Mouse (Mus musculus) heart, embryonic 10.5 days (tissue): ENCODE measurements around the gene Cdc34. TPM values are rescaled to one million over a fixed set of nuclear protein-coding genes. Genes with fewer than 3 reads are reported as not detected.
A peak's percentile ranks its signal among the peaks of the same experiment; 100 is the strongest.

ENCODE experiments used
- DNase-seq: peaks from one replicate; pipeline ENCODE4 v3.0.0-alpha.2; 2017; ENCODE audit warnings: low spot score
- H3K27ac ChIP-seq: fragments of 300-500 bp; sonication (generic); 2 replicates; pipeline ENCODE4 v1.5.1; 2016; ENCODE audit warnings: mild to moderate bottlenecking
- H3K27me3 ChIP-seq: fragments of 300-500 bp; sonication (generic); 2 replicates; pipeline ENCODE4 v1.6.1; 2016; ENCODE audit warnings: mild to moderate bottlenecking; ENCODE audit not compliant: poor library complexity, insufficient read depth, severe bottlenecking
- H3K36me3 ChIP-seq: fragments of 300-500 bp; sonication (generic); 2 replicates; pipeline ENCODE4 v1.6.1; 2016; ENCODE audit warnings: mild to moderate bottlenecking, moderate library complexity
- H3K4me1 ChIP-seq: fragments of 300-500 bp; sonication (generic); 2 replicates; pipeline ENCODE4 v1.6.1; 2016; ENCODE audit warnings: mild to moderate bottlenecking
- H3K4me3 ChIP-seq: fragments of 300-500 bp; sonication (generic); 2 replicates; pipeline ENCODE4 v1.5.1; 2016; ENCODE audit warnings: mild to moderate bottlenecking, moderate library complexity
- H3K9me3 ChIP-seq: fragments of 300-500 bp; sonication (generic); 2 replicates; pipeline ENCODE4 v1.6.1; 2016; ENCODE audit warnings: mild to moderate bottlenecking, moderate library complexity
- WGBS: fragments of 180-500 bp; shearing (Covaris S2); methylation state at CpG from one replicate; pipeline ENCODE4 v1.1.7; 2016; 5-methylcytosine and 5-hydroxymethylcytosine counted together
- polyA plus RNA-seq: library from polyadenylated mRNA; unstranded; fragments of >200 nt; fragmentation: Nextera tagmentation; extraction: Ambion mirVana; gene quantifications from 2 replicates; pipeline ENCODE4 v1.2.1, GENCODE M21; 2016

Gene Cdc34
- polyA plus RNA-seq, 1 experiment from 2014 or later = 188 TPM

DNA sequence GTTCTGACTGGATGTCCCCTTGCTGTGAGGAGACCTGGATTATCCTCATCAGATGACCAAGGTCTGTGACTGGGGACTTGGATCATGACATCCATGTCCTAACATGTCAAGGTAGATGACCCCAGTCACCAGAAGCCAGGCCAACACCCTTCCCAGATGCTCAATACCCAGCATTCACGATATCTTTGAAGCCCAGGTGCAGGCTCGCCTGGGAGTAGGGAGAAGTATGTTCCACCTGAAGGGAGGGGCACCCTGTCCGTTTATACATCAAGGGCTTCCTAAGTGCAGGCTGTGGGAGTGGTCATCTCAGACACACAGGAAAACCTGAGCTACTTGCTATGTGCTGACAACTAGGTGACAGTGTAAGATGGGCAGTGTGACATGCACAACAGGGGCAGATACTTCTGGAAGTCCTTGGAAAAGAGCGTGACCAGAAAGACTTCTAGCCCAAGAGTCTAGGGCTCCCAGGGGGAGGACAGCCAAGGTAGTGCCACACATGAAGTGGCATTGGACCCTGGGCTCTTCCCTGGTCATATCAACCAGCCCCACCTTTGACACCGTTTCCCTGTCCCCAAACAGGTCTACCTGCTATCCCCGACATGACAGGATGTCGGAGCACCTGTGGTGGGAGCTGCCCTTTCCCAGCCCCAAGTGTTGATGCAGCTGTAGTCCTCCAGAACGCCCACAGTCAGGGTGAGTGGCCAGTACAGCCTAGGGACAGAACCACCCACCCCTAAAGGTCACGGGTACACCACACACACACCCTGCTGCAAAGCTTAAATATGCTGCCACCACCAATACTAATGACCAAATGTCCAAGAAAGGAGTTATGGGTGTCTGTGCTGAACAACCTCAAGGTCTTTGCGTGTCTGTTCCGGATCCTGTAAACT is 1.1 kb upstream of the Cdc34 start:
- Histone ChIP-seq H3K27me3 (no peaks in the 10 kb centered on the region; the same call in 1 of the 2 replicates), H3K4me1 (peaks cover 41% of the 10 kb centered on the region), H3K4me3 (peak overlapping the region; percentile 85), H3K9me3 (no peaks in the 10 kb centered on the region), H3K27ac (peak overlapping the region; percentile 90), H3K36me3 (peaks cover 23% of the 10 kb centered on the region)
- 33% methylated on average over 11 of the region's 11 CpGs for WGBS
- DNase-seq = peak; percentile 74

DNA sequence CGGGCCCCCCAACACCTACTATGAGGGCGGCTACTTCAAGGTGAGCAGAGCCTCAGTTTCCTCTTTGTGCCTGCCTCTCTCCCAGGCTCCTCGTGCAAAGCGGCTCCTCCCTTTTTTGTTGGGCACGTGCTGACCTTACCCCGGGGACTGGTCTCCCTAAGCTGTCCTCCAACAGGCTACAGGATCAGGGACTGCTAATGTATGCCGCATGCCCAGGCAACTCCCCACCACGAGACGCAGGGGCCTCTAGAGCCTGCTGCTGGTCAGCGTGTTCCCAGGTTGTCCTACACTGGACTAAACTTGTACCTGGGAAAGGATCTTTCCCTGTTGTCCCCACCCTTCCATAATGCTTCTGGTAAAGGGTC is 538 bp downstream of the Cdc34 start:
- Histone ChIP-seq H3K9me3 (no peaks in the 10 kb centered on the region), H3K36me3 (peaks cover 38% of the 10 kb centered on the region), H3K27ac (peak overlapping the region; percentile 90), H3K4me3 (peak overlapping the region; percentile 85), H3K27me3 (no peaks in the 10 kb centered on the region; the same call in 1 of the 2 replicates), H3K4me1 (peaks cover 49% of the 10 kb centered on the region)
- WGBS = under 1% methylated on average over 10 of the region's 10 CpGs
- DNase-seq = peak; percentile 84

DNA sequence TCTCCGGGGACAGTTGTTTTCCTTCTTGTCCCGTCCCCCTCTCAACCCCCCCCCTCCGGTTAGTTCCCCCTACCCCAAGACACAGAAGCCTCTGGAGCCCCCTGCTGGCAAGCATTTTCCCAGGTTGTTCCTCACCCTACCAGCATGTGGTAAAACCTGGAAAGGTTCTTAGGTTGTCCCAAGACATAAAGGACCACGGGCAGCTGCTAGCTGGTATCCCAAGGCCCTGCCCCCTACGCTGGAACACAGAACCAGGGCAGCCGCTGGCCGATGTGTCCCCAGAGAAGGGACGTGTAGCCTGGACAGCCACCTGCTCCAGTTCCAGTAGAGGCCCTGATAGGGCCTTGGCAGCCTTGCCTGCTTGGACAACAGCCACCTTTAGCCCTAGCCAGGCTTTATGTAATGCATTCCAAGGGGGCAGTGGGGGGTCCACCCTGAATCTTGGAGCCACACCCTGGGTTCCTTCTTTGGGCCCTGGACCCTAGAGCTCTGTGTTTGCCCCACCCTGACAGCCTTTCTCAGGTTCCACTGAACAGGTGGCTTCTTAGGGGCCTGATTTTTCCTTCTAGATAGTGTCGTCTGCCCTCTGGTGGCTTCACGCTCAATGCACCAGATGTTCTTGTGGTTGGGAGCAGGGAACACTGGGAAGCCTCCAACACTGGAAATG is 1.1 kb downstream of the Cdc34 start:
- Histone ChIP-seq H3K9me3 (no peaks in the 10 kb centered on the region), H3K36me3 (peaks cover 43% of the 10 kb centered on the region), H3K27ac (peak overlapping the region; percentile 90), H3K27me3 (no peaks in the 10 kb centered on the region; the same call in 1 of the 2 replicates), H3K4me3 (peak overlapping the region; percentile 85), H3K4me1 (peaks cover 49% of the 10 kb centered on the region)
- DNase-seq = peak; percentile 89
- WGBS = 10% methylated on average over 10 of the region's 10 CpGs

DNA sequence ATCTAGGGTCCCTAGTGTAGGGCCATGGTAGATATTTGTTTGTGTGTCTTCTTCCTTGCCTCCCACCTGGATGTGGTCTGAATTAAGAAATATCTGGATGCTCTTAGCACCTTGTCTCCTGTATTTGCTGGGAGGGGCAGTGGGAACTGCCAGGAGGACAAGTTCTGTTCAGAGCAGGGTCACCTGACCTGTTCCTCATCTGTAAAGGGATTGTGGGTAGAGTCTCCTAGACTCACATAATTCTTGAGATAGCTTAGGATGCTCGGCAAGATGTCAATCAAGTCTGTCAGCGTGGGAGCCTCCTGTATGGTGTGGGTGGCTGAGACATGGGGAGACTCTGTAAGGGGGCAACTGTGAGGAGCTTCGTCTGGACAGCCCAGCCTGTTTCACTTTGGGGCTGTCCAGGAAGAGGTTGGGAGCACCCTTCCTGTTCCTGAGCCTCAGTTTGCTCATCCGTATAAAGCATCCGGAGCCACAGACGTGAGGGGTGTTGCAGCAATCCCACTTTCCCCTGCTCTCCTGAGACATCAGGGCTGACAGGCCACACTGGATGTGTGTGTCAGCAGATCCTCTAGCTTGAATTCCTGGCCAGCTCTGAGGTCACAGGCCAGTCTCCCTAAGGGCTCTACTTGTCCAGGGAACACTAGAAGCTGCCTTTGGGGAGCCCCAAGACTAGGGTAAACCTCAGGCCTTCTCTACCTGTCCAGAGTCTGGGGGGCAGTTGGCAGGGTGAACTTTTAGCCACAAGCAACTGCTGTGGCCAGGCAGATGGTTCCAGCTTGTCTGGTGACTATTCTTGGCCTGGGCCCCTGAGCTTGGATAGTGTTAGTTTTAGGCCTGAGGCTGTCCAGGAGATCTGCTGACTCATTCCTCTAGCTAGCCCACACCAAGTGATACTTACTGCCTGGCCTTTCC is 2.0 kb downstream of the Cdc34 start:
- peaks cover 52% of the 10 kb centered on the region for H3K36me3 ChIP-seq
- H3K4me1 ChIP-seq = peaks cover 49% of the 10 kb centered on the region
- no peaks in the 10 kb centered on the region; the same call in 1 of the 2 replicates for H3K27me3 ChIP-seq
- 80% methylated on average over 6 of the region's 6 CpGs for WGBS
- no peaks in the 10 kb centered on the region for H3K9me3 ChIP-seq
- DNase-seq = peak; percentile 79
- peak overlapping the region; percentile 90 for H3K27ac ChIP-seq
- H3K4me3 ChIP-seq = peak overlapping the region; percentile 85

DNA sequence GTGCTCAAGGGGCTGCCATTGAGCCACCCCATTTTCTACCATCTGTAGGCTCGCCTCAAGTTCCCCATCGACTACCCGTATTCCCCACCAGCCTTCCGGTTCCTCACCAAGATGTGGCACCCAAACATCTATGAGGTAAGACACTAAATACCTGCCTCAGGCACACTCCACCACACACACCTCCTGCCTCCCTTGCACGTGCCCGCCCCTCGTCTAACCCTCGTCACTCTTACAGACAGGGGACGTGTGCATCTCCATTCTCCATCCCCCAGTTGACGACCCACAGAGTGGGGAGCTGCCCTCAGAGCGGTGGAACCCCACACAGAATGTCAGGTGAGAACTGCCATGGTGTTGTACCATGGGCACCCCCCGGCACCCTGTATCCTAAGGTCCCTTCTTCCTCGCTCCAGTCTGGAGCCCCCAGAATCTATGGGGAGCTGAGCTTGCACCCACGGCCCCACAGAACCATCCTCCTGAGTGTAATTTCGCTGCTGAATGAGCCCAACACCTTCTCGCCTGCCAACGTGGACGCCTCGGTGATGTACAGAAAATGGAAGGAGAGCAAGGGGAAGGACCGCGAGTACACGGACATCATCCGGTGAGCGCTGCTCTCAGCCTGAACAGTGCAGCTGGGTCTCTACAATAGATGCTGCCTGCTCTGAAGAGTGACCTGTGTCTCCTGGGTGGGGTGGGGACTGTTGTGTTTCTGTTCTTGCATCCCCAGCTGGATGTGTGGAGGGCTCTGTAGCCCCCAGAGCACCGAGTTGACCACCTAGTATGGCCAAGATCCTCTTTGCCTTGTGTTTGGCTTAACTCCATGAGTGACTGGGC is 3.0 kb downstream of the Cdc34 start:
- peaks cover 49% of the 10 kb centered on the region for H3K4me1 ChIP-seq
- no peaks in the 10 kb centered on the region for H3K27me3 ChIP-seq
- H3K27ac ChIP-seq = peak overlapping the region; percentile 90; the same call in 1 of the 2 replicates
- H3K36me3 ChIP-seq = peaks cover 60% of the 10 kb centered on the region
- H3K4me3 ChIP-seq = no peak overlapping the region
- no peaks in the 10 kb centered on the region for H3K9me3 ChIP-seq
- peak; percentile 72 for DNase-seq
- 92% methylated on average over 25 of the region's 25 CpGs for WGBS

DNA sequence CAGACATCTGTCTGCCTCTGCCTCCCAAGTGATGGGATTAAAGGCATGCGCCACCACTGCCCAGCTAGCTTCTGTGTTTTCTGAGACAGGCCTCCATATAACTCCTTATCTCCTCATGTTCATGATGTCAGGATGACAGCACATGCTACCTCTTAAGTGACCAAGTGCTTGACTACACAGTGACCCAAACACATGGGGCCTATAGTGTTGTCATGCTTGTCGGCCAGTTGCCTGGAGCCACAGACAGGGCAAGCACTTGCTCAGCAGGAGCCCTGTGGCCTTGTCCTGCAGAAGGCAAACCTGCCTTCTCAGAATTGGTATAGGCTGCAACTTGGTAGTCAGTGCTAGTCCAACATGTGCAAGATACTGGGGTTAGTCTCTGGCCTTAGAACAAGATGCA is 4.2 kb downstream of the Cdc34 start:
- H3K36me3 ChIP-seq = peaks cover 60% of the 10 kb centered on the region
- peak overlapping the region; percentile 43; the same call in 1 of the 2 replicates for H3K27ac ChIP-seq
- WGBS = 89% methylated on average over 2 of the region's 2 CpGs
- no peaks in the 10 kb centered on the region for H3K9me3 ChIP-seq
- no peaks in the 10 kb centered on the region for H3K27me3 ChIP-seq
- peaks cover 40% of the 10 kb centered on the region for H3K4me1 ChIP-seq
- no peak overlapping the region for H3K4me3 ChIP-seq
- DNase-seq = no peak

DNA sequence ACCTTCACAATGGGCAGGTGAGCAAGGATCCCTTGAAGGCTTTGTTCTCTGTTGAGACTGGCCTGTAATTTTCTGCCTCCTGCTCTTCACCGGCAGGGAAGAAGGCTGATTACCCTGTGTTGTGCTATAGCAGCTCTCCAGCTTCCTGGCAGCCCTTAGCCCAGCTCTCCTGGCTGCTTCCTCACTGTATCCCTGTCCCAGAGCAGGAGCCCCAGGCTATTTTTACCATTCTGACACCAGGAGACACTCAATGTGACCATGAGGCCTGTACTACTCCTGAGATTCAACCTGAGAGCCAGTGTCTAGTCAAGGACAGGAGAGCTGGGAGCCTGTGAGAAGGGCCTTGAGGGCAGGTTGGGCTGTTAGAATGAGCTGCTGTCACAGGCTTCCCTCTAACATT is 4.7 kb downstream of the Cdc34 start:
- WGBS = 81% methylated on average over 1 of the region's 1 CpGs
- DNase-seq = no peak
- no peak overlapping the region; the same call in 1 of the 2 replicates for H3K4me3 ChIP-seq
- peak overlapping the region; percentile 43; the same call in 1 of the 2 replicates for H3K27ac ChIP-seq
- H3K9me3 ChIP-seq = no peaks in the 10 kb centered on the region
- peaks cover 60% of the 10 kb centered on the region for H3K36me3 ChIP-seq
- peaks cover 36% of the 10 kb centered on the region for H3K4me1 ChIP-seq
- H3K27me3 ChIP-seq = no peaks in the 10 kb centered on the region

DNA sequence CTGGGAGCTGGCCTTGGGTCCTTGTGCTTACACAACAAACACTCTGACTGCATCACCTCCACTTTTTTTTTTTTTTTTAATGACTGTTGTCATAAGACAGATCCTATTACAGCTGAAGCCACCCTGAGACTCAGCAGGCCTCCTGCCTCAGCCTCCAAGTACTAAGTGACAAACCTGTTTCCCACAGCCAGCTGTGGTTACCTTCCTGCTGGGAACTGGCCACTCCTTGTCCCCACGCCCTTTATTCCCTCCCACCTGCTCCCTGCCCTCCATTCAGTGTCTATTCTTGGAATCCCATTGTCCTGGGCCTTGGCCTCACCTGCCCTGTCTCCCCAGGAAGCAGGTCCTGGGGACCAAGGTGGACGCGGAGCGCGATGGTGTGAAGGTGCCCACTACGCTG is 5.5 kb downstream of the Cdc34 start:
- no peak overlapping the region for H3K27ac ChIP-seq
- H3K36me3 ChIP-seq = peaks cover 65% of the 10 kb centered on the region

DNA sequence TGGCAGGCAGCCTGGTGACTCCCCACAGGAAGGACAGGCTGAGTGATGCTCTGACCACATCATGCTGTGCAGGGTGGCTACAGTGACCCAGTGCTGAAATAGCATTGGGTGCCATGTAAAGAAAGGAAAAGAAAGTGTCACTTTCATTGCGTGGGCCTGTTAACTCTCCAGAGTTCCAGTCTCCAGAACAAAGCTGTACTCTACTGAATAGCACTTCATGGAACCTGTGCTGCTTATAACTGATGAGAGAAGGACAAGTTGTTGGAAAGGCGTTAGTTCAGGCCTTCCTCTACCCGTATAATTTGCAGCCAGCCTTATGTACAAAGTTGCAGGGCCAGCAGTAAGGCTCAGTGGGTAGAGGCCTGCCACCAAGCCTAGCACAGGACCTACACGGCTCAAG is 6.7 kb downstream of the Cdc34 start, which contains the start of gene Gzmm:
Gene Gzmm, plus strand, starts transcription at position 301 of the 400 bp plus-strand sequence.
- no peaks in the 10 kb centered on the region for H3K27me3 ChIP-seq
- DNase-seq = no peak
- no peak within 1 kb of the TSS for H3K27ac ChIP-seq
- WGBS = 83% methylated on average over 4 of the region's 4 CpGs
- no peaks in the 10 kb centered on the region for H3K9me3 ChIP-seq
- peaks cover 67% of the 10 kb centered on the region for H3K36me3 ChIP-seq
- peaks cover 23% of the 10 kb centered on the region for H3K4me1 ChIP-seq
- H3K4me3 ChIP-seq = no peak within 1 kb of the TSS

More for the DNA sequence above, 5.5 kb downstream of the Cdc34 start:
- DNase-seq = no peak
- 96% methylated on average over 6 of the region's 6 CpGs for WGBS
- no peaks in the 10 kb centered on the region for H3K27me3 ChIP-seq
- no peak overlapping the region for H3K4me3 ChIP-seq
- H3K9me3 ChIP-seq = no peaks in the 10 kb centered on the region
- peaks cover 33% of the 10 kb centered on the region for H3K4me1 ChIP-seq

DNA sequence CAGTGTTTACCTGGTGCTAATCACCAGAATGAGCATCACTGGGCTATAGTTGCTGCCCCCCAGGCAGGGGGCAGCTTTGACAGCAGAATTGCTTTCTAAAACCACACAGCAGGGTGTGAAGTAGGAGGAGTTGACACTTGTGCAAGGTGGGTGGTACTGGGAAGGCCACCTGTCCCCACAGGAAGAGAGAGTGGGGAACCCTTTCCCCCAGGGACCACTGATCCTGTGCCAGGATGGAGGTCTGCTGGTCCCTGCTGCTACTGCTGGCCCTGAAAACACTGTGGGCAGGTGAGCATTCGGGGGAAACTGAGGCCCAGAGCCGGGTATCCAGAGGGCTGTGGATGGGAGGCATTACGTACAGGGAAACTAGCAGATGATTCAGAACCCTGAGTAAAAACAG is 7.2 kb downstream of the Cdc34 start:
- Histone ChIP-seq H3K27me3 (no peaks in the 10 kb centered on the region), H3K4me3 (no peak overlapping the region), H3K36me3 (peaks cover 63% of the 10 kb centered on the region), H3K4me1 (peaks cover 18% of the 10 kb centered on the region), H3K27ac (no peak overlapping the region), H3K9me3 (no peaks in the 10 kb centered on the region)
- 90% methylated on average over 3 of the region's 3 CpGs for WGBS
- no peak for DNase-seq

DNA sequence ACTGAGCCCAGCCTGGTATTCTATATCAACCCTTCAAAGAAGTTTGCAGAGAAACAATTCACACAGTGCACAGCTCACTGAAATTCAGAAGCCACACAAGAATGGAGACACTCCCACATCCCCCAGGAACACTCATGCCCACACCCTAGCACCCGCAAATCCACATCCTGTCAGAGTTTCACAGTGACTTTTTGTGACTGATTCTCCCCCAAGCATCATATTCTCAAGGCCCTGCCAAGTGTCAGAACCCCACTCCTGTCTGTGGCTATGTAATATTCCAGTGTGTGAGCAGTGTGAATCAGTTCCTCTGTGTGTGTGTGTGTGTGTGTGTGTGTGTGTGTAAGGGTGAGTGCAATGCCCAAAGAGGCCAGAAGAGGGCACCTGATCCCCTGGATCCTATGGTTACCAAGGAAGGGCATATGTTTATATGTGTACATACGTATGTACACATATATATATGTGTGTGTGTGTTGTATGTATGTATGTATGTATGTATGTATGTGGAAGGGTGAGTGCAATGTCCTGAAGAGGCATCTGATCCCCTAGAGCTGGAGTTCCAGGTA is 10.1 kb downstream of the Cdc34 start:
- no peak overlapping the region for H3K27ac ChIP-seq
- H3K9me3 ChIP-seq = no peaks in the 10 kb centered on the region
- peaks cover 22% of the 10 kb centered on the region for H3K4me1 ChIP-seq
- H3K36me3 ChIP-seq = peaks cover 34% of the 10 kb centered on the region
- no peak overlapping the region for H3K4me3 ChIP-seq
- H3K27me3 ChIP-seq = no peaks in the 10 kb centered on the region
- DNase-seq = no peak
- WGBS = 94% methylated on average over 2 of the region's 2 CpGs
